Mouse (Mus musculus): Measurements from ENCODE around the gene Col5a2. TPM values are rescaled to one million over a fixed set of nuclear protein-coding genes. Genes with fewer than 3 reads are reported as not detected.

Gene Col5a2
- 0.02 TPM in 1 of 2 replicates, not detected in the other for polyA plus RNA-seq (2012)

DNA sequence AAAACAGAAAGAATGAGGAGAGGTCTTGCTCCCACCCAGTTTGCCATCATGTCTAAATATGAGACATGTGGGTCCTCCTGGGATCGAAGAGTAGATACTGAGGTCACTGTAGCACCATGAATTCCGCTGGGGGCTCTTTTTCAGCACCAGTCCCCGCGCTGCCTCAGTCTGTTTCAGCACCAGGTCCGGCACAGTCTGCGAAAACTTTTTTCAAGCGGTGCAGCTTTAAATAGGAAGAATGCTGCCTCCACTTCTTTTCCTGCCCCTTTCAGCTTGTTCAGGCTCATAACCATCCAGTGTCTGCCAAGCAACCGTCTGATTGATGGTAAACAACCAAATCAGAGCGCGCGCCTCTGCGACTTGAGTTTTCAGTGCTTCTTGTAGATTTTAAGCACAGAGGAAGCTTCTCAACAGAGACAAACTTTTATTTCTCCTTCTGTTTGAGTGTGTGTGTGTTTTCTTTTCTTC is at the start of gene Col5a2:
Gene Col5a2, minus strand, starts transcription at position 418 of the 468 bp plus-strand sequence.

Other genes with a start within 250 kb of the Col5a2 start
- 0.03 TPM in 1 of 2 replicates, not detected in the other for gene Col3a1, start 191.7 kb downstream of the Col5a2 start, polyA plus RNA-seq (2012)

Measured in megakaryocyte-erythroid progenitor cell, adult 5 weeks (primary cell).